Mouse (Mus musculus) forebrain, postnatal 0 days (tissue): ENCODE measurements around the gene Tpm4. TPM values are rescaled to one million over a fixed set of nuclear protein-coding genes. Genes with fewer than 3 reads are reported as not detected.
"Not testable (repeated sequence)": the region's sequence is repeated elsewhere in the genome, so short reads cannot be mapped to it uniquely, and the experiment has no call there.

ENCODE experiments used
- ATAC-seq: fragments of 200-750 bp; cut with Nextera tagmentation; 2 replicates; pipeline ENCODE4 v1.8.0; 2017; ENCODE audit warnings: mild to moderate bottlenecking, moderate library complexity
- DNase-seq: peaks from one replicate; pipeline ENCODE4 v3.0.0-alpha.2; 2015
- H3K27ac ChIP-seq: fragments of 300-500 bp; sonication (generic); 2 replicates; pipeline ENCODE4 v1.5.1; 2014; ENCODE audit warnings: low read depth, mild to moderate bottlenecking, antibody characterized with exemption, low read length, moderate library complexity, mixed read lengths
- H3K27me3 ChIP-seq: fragments of 300-500 bp; sonication (generic); 2 replicates; pipeline ENCODE4 v1.6.1; 2014; ENCODE audit warnings: mild to moderate bottlenecking, low read length, mixed read lengths; ENCODE audit not compliant: insufficient read depth
- H3K36me3 ChIP-seq: fragments of 300-500 bp; sonication (generic); 2 replicates; pipeline ENCODE4 v1.6.1; 2014; ENCODE audit warnings: mild to moderate bottlenecking, moderate library complexity; ENCODE audit not compliant: insufficient read depth
- H3K4me1 ChIP-seq: fragments of 300-500 bp; sonication (generic); 2 replicates; pipeline ENCODE4 v1.6.1; 2014; ENCODE audit warnings: antibody characterized with exemption; ENCODE audit not compliant: insufficient read depth
- H3K4me2 ChIP-seq: fragments of 300-500 bp; sonication (generic); 2 replicates; pipeline ENCODE4 v1.6.1; 2014; ENCODE audit warnings: low read depth, mild to moderate bottlenecking, moderate library complexity
- H3K4me3 ChIP-seq: fragments of 300-500 bp; sonication (generic); 2 replicates; pipeline ENCODE4 v1.5.1; 2014; ENCODE audit warnings: low read depth, low read length, mixed read lengths
- H3K9ac ChIP-seq: fragments of 300-500 bp; sonication (generic); 2 replicates; pipeline ENCODE4 v1.6.1; 2014; ENCODE audit warnings: mild to moderate bottlenecking
- H3K9me3 ChIP-seq: fragments of 300-500 bp; sonication (generic); 2 replicates; pipeline ENCODE4 v1.6.1; 2016; ENCODE audit warnings: low read length
- CTCF ChIP-seq: sonication (generic); IDR thresholded peaks from 2 replicates; pipeline ENCODE4 v1.5.1; 2016; ENCODE audit warnings: antibody characterized with exemption, control low read depth, low read depth
- WGBS: fragments of 180-500 bp; shearing (Covaris S2); extraction: QIAGEN DNeasy Blood & Tissue Kit; methylation state at CpG from one replicate; pipeline ENCODE4 v1.1.7; 2014; 5-methylcytosine and 5-hydroxymethylcytosine counted together
- polyA plus RNA-seq: library from polyadenylated mRNA; unstranded; fragments of >200 nt; fragmentation: Nextera tagmentation; extraction: Ambion mirVana; gene quantifications from 2 replicates; pipeline ENCODE4 v1.2.1, GENCODE M21; 2015
- total RNA-seq: library from RNA; depleted of rRNA; stranded (reverse); fragments of >200 nt; gene quantifications from 2 replicates; pipeline ENCODE4 v1.2.3, GENCODE M21; 2014; rRNA removed

Tpm4 gene
- total RNA-seq (139 and 141 TPM in 2 replicates), polyA plus RNA-seq (118 and 120 TPM in 2 replicates)

GRCm38 (mm10) chr8:72134756-72135445 is at the start of gene Tpm4:
Tpm4 (plus strand) TSS chr8:72134975.
- ATAC-seq = peak; percentile 78
- no peak for TF ChIP-seq CTCF
- Histone ChIP-seq H3K4me3 (peak within 1 kb of the TSS; percentile 73), H3K36me3 (peaks cover 12% of the 10 kb centered on the region), H3K4me2 (peak within 1 kb of the TSS; percentile 70), H3K27ac (peak within 1 kb of the TSS; percentile 79), H3K9me3 (no peaks in the 10 kb centered on the region), H3K27me3 (no peaks in the 10 kb centered on the region), H3K4me1 (0 out of 2 replicates have a peak, but pooled peaks cover 5% of the 10 kb centered on the region), H3K9ac (peak within 1 kb of the TSS; percentile 94)
- peak; percentile 72 for DNase-seq
- 5% methylated on average over 41 of the region's 49 CpGs for WGBS

GRCm38 (mm10) chr8:72087611-72088010 is 47.2 kb upstream of the Tpm4 start:
- ATAC-seq, DNase-seq: not testable (repeated sequence)
- WGBS = 84% methylated on average over 3 of the region's 3 CpGs

DNA sequence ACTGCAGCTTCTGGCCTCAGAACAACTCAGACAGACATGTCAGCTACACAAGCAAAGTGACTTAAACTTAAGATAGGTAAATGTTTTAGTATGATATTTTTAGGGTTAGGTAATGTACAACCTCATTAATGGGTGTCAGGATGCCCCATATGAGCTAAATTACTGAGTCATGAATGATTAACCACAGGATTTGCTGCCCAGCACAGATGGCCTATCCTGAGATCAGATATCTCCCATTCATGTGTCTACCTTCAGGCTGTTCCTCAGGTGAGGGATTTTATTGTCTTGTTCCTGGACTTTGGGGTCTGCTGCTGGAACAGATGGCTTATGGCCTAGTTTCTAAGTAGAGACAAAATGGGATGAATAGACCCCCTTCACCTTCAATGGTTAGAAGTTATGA is 38.1 kb upstream of the Tpm4 start:
- not testable (repeated sequence) for H3K4me2 ChIP-seq, ATAC-seq, H3K4me3 ChIP-seq, H3K27me3 ChIP-seq, DNase-seq, H3K9me3 ChIP-seq, H3K9ac ChIP-seq, H3K27ac ChIP-seq, H3K36me3 ChIP-seq, H3K4me1 ChIP-seq

More at GRCm38 (mm10) chr8:72087611-72088010, 47.2 kb upstream of the Tpm4 start:
- not testable (repeated sequence) for H3K4me3 ChIP-seq, H3K4me1 ChIP-seq, H3K27ac ChIP-seq, H3K9ac ChIP-seq, H3K9me3 ChIP-seq, H3K36me3 ChIP-seq, H3K4me2 ChIP-seq, H3K27me3 ChIP-seq

GRCm38 (mm10) chr8:72099377-72100103 is 35.2 kb upstream of the Tpm4 start:
- not testable (repeated sequence) for H3K27me3 ChIP-seq, DNase-seq, H3K4me1 ChIP-seq, H3K4me3 ChIP-seq, H3K4me2 ChIP-seq, H3K36me3 ChIP-seq, ATAC-seq, H3K9ac ChIP-seq, H3K9me3 ChIP-seq, H3K27ac ChIP-seq
- 69% methylated on average over 6 of the region's 7 CpGs for WGBS

DNA sequence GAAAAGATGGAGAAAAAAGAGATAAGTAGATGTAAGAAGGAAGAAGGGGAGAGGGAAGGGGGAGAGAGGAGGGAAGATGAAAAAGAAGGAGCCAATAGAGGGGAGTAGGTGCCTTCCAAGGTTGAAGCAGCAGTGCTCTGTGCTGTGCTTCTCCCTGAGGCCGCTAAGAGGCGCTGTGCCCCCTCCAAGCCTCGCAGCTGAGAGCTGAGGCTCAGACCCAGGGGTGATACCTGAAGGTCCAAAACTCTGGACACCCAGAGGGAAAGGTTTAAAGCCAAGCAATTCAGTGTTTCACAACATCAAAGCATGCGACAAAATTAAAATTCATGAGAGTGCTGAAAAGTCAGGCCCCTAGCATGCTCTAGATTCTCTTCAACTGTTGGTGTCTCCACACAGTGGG is 29.6 kb upstream of the Tpm4 start:
- no peak for TF ChIP-seq CTCF
- WGBS = 28% methylated on average over 4 of the region's 4 CpGs
- no peak for ATAC-seq
- no peak overlapping the region for H3K4me2 ChIP-seq
- H3K27ac ChIP-seq = no peak overlapping the region
- H3K36me3 ChIP-seq = no peaks in the 10 kb centered on the region
- no peaks in the 10 kb centered on the region for H3K9me3 ChIP-seq
- H3K9ac ChIP-seq = no peak overlapping the region
- DNase-seq = no peak
- no peaks in the 10 kb centered on the region for H3K4me1 ChIP-seq
- H3K27me3 ChIP-seq = no peaks in the 10 kb centered on the region
- no peak overlapping the region for H3K4me3 ChIP-seq

- DNase-seq (no peak), ATAC-seq (no peak)
- no peaks in the 10 kb centered on the region for H3K4me1 ChIP-seq
- H3K9me3 ChIP-seq = no peaks in the 10 kb centered on the region
- H3K27me3 ChIP-seq = no peaks in the 10 kb centered on the region
- WGBS = 86% methylated on average over 3 of the region's 3 CpGs
- TF ChIP-seq CTCF = no peak
- H3K27ac ChIP-seq = no peak within 1 kb of the TSS
- H3K4me3 ChIP-seq = no peak within 1 kb of the TSS
- no peaks in the 10 kb centered on the region for H3K36me3 ChIP-seq
- H3K4me2 ChIP-seq = no peak within 1 kb of the TSS
- no peak within 1 kb of the TSS for H3K9ac ChIP-seq
Observed at GRCm38 (mm10) chr8:72106740-72107139, 28.0 kb upstream of the Tpm4 start, which contains the start of gene Olfr374. Olfr374 (plus strand) TSS chr8:72107040.

- DNase-seq (no peak), ATAC-seq (no peak)
- Histone ChIP-seq H3K36me3 (no peaks in the 10 kb centered on the region), H3K27me3 (no peaks in the 10 kb centered on the region), H3K4me2 (no peak overlapping the region), H3K4me3 (no peak overlapping the region), H3K4me1 (no peaks in the 10 kb centered on the region), H3K9ac (no peak overlapping the region), H3K9me3 (no peaks in the 10 kb centered on the region), H3K27ac (no peak overlapping the region)
- 74% methylated on average over 6 of the region's 6 CpGs for WGBS
- TF ChIP-seq CTCF = no peak
Observed at GRCm38 (mm10) chr8:72110876-72111275, 23.9 kb upstream of the Tpm4 start.
